Mouse (Mus musculus) kidney, postnatal 0 days (tissue): ENCODE measurements around the gene 1810030O07Rik. TPM values are rescaled to one million over a fixed set of nuclear protein-coding genes. Genes with fewer than 3 reads are reported as not detected.

Source experiments
- polyA plus RNA-seq: library from polyadenylated mRNA; unstranded; fragments of >200 nt; fragmentation: Nextera tagmentation; extraction: Ambion mirVana; gene quantifications from 2 replicates; pipeline ENCODE4 v1.2.1, GENCODE M21; 2015

The 1810030O07Rik gene
- polyA plus RNA-seq, 1 experiment from 2014 or later = 27.4 TPM

Other genes with a start within 250 kb of the 1810030O07Rik start
- gene Atp6ap2, start 85.9 kb downstream of the 1810030O07Rik start, polyA plus RNA-seq = 161 and 165 TPM in 2 replicates
- gene Med14, start 88.4 kb upstream of the 1810030O07Rik start, polyA plus RNA-seq = 9.6 and 10.4 TPM in 2 replicates